Mouse (Mus musculus): ENCODE results near the gene Fndc1. TPM values are rescaled to one million over a fixed set of nuclear protein-coding genes. Genes with fewer than 3 reads are reported as not detected.

Fndc1 gene
- polyA plus RNA-seq, 1 experiment from 2014 or later = 3.0 TPM

- no peaks in the 10 kb centered on the region for H3K9me3 ChIP-seq (replicated peaks; ENCODE audit: control insufficient read depth, low read length)
- H3K36me3 ChIP-seq (replicated peaks; ENCODE audit: control insufficient read depth, insufficient read depth, low read depth, low read length) = no peaks in the 10 kb centered on the region
- no peak overlapping the region for H3K27ac ChIP-seq (replicated peaks; ENCODE audit: low read depth, low read length)
- ATAC-seq (replicated peaks; ENCODE audit: insufficient number of reproducible peaks, low FRiP score, low TSS enrichment, low read depth) (no peak), DNase-seq (ENCODE audit: low spot score) (no peak)
- H3K4me3 ChIP-seq (ENCODE audit: low read depth, low read length) = no peak overlapping the region
- 71% methylated on average over 7 of the region's 7 CpGs for WGBS
- H3K27me3 ChIP-seq (ENCODE audit: control insufficient read depth, insufficient read depth, low read length) = no peaks in the 10 kb centered on the region
- no peaks in the 10 kb centered on the region for H3K4me1 ChIP-seq (ENCODE audit: control insufficient read depth, insufficient read depth, low read length)
- no peak overlapping the region for H3K9ac ChIP-seq (replicated peaks; ENCODE audit: low read length)
- H3K4me2 ChIP-seq (ENCODE audit: low read depth, low read length) = no peak overlapping the region
These were observed 42.0 kb upstream of the Fndc1 start for GRCm38 (mm10) chr17:7869114-7869513.

- ATAC-seq (replicated peaks; ENCODE audit: insufficient number of reproducible peaks, low FRiP score, low TSS enrichment, low read depth) (0 out of 2 replicates have a peak, but pooled peaks have one; percentile 18), DNase-seq (ENCODE audit: low spot score) (peak; percentile 80)
- no peaks in the 10 kb centered on the region for H3K27me3 ChIP-seq (ENCODE audit: control insufficient read depth, insufficient read depth, low read length)
- no peak overlapping the region for H3K27ac ChIP-seq (replicated peaks; ENCODE audit: low read depth, low read length)
- H3K4me1 ChIP-seq (ENCODE audit: control insufficient read depth, insufficient read depth, low read length) = no peaks in the 10 kb centered on the region
- 11% methylated on average over 4 of the region's 4 CpGs for WGBS
- no peak overlapping the region for H3K4me3 ChIP-seq (ENCODE audit: low read depth, low read length)
- no peak overlapping the region for H3K4me2 ChIP-seq (ENCODE audit: low read depth, low read length)
- H3K9ac ChIP-seq (replicated peaks; ENCODE audit: low read length) = no peak overlapping the region
- no peaks in the 10 kb centered on the region for H3K9me3 ChIP-seq (replicated peaks; ENCODE audit: control insufficient read depth, low read length)
- H3K36me3 ChIP-seq (replicated peaks; ENCODE audit: control insufficient read depth, insufficient read depth, low read depth, low read length) = no peaks in the 10 kb centered on the region
These were observed 41.5 kb upstream of the Fndc1 start for GRCm38 (mm10) chr17:7868631-7869030.

- Histone ChIP-seq H3K9me3 (replicated peaks; ENCODE audit: control insufficient read depth, low read length) (no peaks in the 10 kb centered on the region), H3K27ac (replicated peaks; ENCODE audit: low read depth, low read length) (no peak overlapping the region), H3K9ac (replicated peaks; ENCODE audit: low read length) (no peak overlapping the region), H3K4me3 (ENCODE audit: low read depth, low read length) (no peak overlapping the region), H3K4me1 (ENCODE audit: control insufficient read depth, insufficient read depth, low read length) (no peaks in the 10 kb centered on the region), H3K27me3 (ENCODE audit: control insufficient read depth, insufficient read depth, low read length) (no peaks in the 10 kb centered on the region), H3K4me2 (ENCODE audit: low read depth, low read length) (no peak overlapping the region), H3K36me3 (replicated peaks; ENCODE audit: control insufficient read depth, insufficient read depth, low read depth, low read length) (no peaks in the 10 kb centered on the region)
- ATAC-seq (replicated peaks; ENCODE audit: insufficient number of reproducible peaks, low FRiP score, low TSS enrichment, low read depth) = no peak
- peak; percentile 54 for DNase-seq (ENCODE audit: low spot score)
- 17% methylated on average over 7 of the region's 7 CpGs for WGBS
These were observed 37.6 kb upstream of the Fndc1 start for GRCm38 (mm10) chr17:7864740-7865139.

- Histone ChIP-seq H3K27ac (replicated peaks; ENCODE audit: low read depth, low read length) (no peak overlapping the region), H3K36me3 (replicated peaks; ENCODE audit: control insufficient read depth, insufficient read depth, low read depth, low read length) (no peaks in the 10 kb centered on the region), H3K9me3 (replicated peaks; ENCODE audit: control insufficient read depth, low read length) (no peaks in the 10 kb centered on the region), H3K27me3 (ENCODE audit: control insufficient read depth, insufficient read depth, low read length) (no peaks in the 10 kb centered on the region), H3K4me2 (ENCODE audit: low read depth, low read length) (no peak overlapping the region), H3K9ac (replicated peaks; ENCODE audit: low read length) (no peak overlapping the region), H3K4me3 (ENCODE audit: low read depth, low read length) (no peak overlapping the region), H3K4me1 (ENCODE audit: control insufficient read depth, insufficient read depth, low read length) (no peaks in the 10 kb centered on the region)
- peak; percentile 82 for DNase-seq (ENCODE audit: low spot score)
- 24% methylated on average over 4 of the region's 4 CpGs for WGBS
- no peak for ATAC-seq (replicated peaks; ENCODE audit: insufficient number of reproducible peaks, low FRiP score, low TSS enrichment, low read depth)
These were observed 36.6 kb upstream of the Fndc1 start for GRCm38 (mm10) chr17:7863745-7864144.

GRCm38 (mm10) chr17:7860845-7861360 is 33.8 kb upstream of the Fndc1 start:
- ATAC-seq (replicated peaks; ENCODE audit: insufficient number of reproducible peaks, low FRiP score, low TSS enrichment, low read depth) (no peak), DNase-seq (ENCODE audit: low spot score) (no peak)
- WGBS = 62% methylated on average over 8 of the region's 8 CpGs
- H3K27me3 ChIP-seq (ENCODE audit: control insufficient read depth, insufficient read depth, low read length) = no peaks in the 10 kb centered on the region
- H3K4me2 ChIP-seq (ENCODE audit: low read depth, low read length) = no peak overlapping the region
- H3K4me1 ChIP-seq (ENCODE audit: control insufficient read depth, insufficient read depth, low read length) = no peaks in the 10 kb centered on the region
- no peak overlapping the region for H3K4me3 ChIP-seq (ENCODE audit: low read depth, low read length)
- H3K27ac ChIP-seq (replicated peaks; ENCODE audit: low read depth, low read length) = no peak overlapping the region
- no peaks in the 10 kb centered on the region for H3K9me3 ChIP-seq (replicated peaks; ENCODE audit: control insufficient read depth, low read length)
- H3K36me3 ChIP-seq (replicated peaks; ENCODE audit: control insufficient read depth, insufficient read depth, low read depth, low read length) = no peaks in the 10 kb centered on the region
- no peak overlapping the region for H3K9ac ChIP-seq (replicated peaks; ENCODE audit: low read length)

- Histone ChIP-seq H3K4me3 (ENCODE audit: low read depth, low read length) (no peak overlapping the region), H3K27me3 (ENCODE audit: control insufficient read depth, insufficient read depth, low read length) (no peaks in the 10 kb centered on the region), H3K4me1 (ENCODE audit: control insufficient read depth, insufficient read depth, low read length) (no peaks in the 10 kb centered on the region), H3K27ac (replicated peaks; ENCODE audit: low read depth, low read length) (no peak overlapping the region), H3K9me3 (replicated peaks; ENCODE audit: control insufficient read depth, low read length) (no peaks in the 10 kb centered on the region), H3K36me3 (replicated peaks; ENCODE audit: control insufficient read depth, insufficient read depth, low read depth, low read length) (no peaks in the 10 kb centered on the region), H3K4me2 (ENCODE audit: low read depth, low read length) (no peak overlapping the region), H3K9ac (replicated peaks; ENCODE audit: low read length) (no peak overlapping the region)
- WGBS = 84% methylated on average over 6 of the region's 6 CpGs
- ATAC-seq (replicated peaks; ENCODE audit: insufficient number of reproducible peaks, low FRiP score, low TSS enrichment, low read depth) (no peak), DNase-seq (ENCODE audit: low spot score) (no peak)
These were observed 30.6 kb upstream of the Fndc1 start for GRCm38 (mm10) chr17:7857658-7858057.

GRCm38 (mm10) chr17:7855851-7856250 is 28.7 kb upstream of the Fndc1 start:
- DNase-seq (ENCODE audit: low spot score) (no peak), ATAC-seq (replicated peaks; ENCODE audit: insufficient number of reproducible peaks, low FRiP score, low TSS enrichment, low read depth) (no peak)
- Histone ChIP-seq H3K4me3 (ENCODE audit: low read depth, low read length) (no peak overlapping the region), H3K27me3 (ENCODE audit: control insufficient read depth, insufficient read depth, low read length) (no peaks in the 10 kb centered on the region), H3K9me3 (replicated peaks; ENCODE audit: control insufficient read depth, low read length) (no peaks in the 10 kb centered on the region), H3K36me3 (replicated peaks; ENCODE audit: control insufficient read depth, insufficient read depth, low read depth, low read length) (no peaks in the 10 kb centered on the region), H3K4me2 (ENCODE audit: low read depth, low read length) (no peak overlapping the region), H3K4me1 (ENCODE audit: control insufficient read depth, insufficient read depth, low read length) (no peaks in the 10 kb centered on the region), H3K9ac (replicated peaks; ENCODE audit: low read length) (no peak overlapping the region), H3K27ac (replicated peaks; ENCODE audit: low read depth, low read length) (no peak overlapping the region)
- WGBS = 84% methylated on average over 8 of the region's 8 CpGs

- WGBS = 51% methylated on average over 4 of the region's 4 CpGs
- no peaks in the 10 kb centered on the region for H3K4me1 ChIP-seq (ENCODE audit: control insufficient read depth, insufficient read depth, low read length)
- H3K27ac ChIP-seq (replicated peaks; ENCODE audit: low read depth, low read length) = no peak overlapping the region
- DNase-seq (ENCODE audit: low spot score) (no peak), ATAC-seq (replicated peaks; ENCODE audit: insufficient number of reproducible peaks, low FRiP score, low TSS enrichment, low read depth) (no peak)
- no peak overlapping the region for H3K9ac ChIP-seq (replicated peaks; ENCODE audit: low read length)
- H3K9me3 ChIP-seq (replicated peaks; ENCODE audit: control insufficient read depth, low read length) = no peaks in the 10 kb centered on the region
- no peaks in the 10 kb centered on the region for H3K36me3 ChIP-seq (replicated peaks; ENCODE audit: control insufficient read depth, insufficient read depth, low read depth, low read length)
- no peaks in the 10 kb centered on the region for H3K27me3 ChIP-seq (ENCODE audit: control insufficient read depth, insufficient read depth, low read length)
- H3K4me2 ChIP-seq (ENCODE audit: low read depth, low read length) = no peak overlapping the region
- no peak overlapping the region for H3K4me3 ChIP-seq (ENCODE audit: low read depth, low read length)
These were observed 24.9 kb upstream of the Fndc1 start for GRCm38 (mm10) chr17:7851979-7852378.

All from embryonic facial prominence, embryonic 11.5 days (tissue).